Mouse (Mus musculus) central nervous system, embryonic 18 days (tissue): ENCODE results near the gene Olfr460. TPM values are rescaled to one million over a fixed set of nuclear protein-coding genes. Genes with fewer than 3 reads are reported as not detected.

Source experiments
- polyA plus RNA-seq: library from polyadenylated mRNA; depleted of rRNA; stranded (reverse); fragments of >200 nt; gene quantifications from 2 replicates; pipeline ENCODE4 v1.2.3, GENCODE M21; 2012; rRNA removed

Olfr460 gene
- 0.12 and 0.17 TPM in 2 replicates for polyA plus RNA-seq

DNA sequence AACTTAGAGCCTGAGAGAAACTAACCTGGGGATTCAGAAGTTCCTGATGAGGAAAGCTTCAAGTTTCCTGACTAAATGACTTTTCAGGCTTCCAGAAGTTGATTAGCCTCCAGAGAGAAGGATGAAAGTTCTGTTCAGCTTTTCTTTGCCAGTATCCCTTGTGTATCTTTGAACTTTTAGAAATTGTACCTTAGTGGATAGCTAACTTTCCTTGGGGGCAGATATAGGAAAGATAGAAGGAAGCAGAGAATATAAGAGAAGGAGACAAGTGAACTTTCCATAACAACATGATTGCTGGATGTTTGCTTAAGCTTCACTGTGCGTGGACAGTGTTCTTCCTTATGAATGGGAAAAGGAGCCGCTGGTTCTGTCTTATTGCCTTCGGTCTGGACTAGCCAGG lies at the start of gene Olfr460:
Gene Olfr460 (plus strand): TSS at position 301 of the 400 bp plus-strand sequence.

DNA sequence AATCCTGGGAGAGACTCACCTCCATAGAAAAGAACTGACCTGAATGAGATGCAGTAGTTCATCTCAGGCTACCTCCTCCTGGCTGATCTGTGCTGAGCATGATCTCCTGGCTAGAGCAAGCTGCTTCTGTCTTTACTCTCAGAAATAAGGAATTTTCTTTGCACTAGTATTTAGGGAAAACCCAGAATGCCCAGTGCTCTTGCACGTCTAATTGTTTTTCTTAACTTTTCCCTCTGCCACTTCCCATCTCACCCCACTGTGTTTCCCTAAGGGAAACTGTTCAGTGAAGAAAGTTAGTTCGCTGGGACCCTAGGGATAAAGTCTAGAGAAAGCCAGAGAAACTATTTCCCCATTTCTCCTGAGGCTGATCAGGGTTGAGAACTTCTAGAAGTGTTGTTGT lies 14.3 kb upstream of the Olfr460 start, which contains the start of gene Olfr461:
Gene Olfr461 (minus strand): TSS at position 101 of the 400 bp plus-strand sequence.

GRCm38 (mm10) chr6:40585645-40586044 lies 16.4 kb downstream of the Olfr460 start, which contains the start of gene Clec5a:
Clec5a (minus strand) TSS chr6:40585821.

DNA sequence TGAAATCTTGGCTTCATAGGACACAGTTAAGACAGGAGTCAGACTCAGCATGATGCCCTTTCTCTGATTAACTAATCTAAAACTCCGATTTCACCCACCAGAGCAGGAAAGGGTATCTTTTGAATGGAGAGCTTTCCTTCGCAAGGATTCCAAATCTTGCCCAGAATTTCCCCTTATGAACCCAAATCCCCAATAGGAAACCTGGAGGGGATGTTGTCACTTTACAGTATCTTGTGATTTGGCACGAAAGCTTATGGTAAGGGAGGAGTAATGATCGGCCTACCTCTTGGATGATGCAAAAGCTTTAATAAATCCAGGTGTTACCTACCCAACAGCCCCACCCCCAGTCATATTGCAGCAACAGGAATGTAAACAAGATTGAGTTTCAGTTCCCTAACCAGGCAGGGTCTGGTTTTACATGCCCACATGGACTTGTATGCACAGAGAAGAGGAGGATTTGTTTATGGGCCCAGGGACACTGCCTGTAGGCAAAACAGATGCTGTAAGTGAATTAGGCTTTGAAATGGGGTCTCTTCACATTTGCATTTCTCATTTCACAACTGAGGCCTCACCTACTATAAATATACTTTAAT lies 44.1 kb downstream of the Olfr460 start, which contains the start of gene Tas2r138:
Gene Tas2r138 (minus strand): TSS at position 51 of the 593 bp plus-strand sequence.

Other genes starting within 250 kb of the Olfr460 start
- gene Agk, start 244.3 kb upstream of the Olfr460 start, polyA plus RNA-seq = 58.8 and 61.4 TPM in 2 replicates
- 16.3 and 18.1 TPM in 2 replicates for gene E330009J07Rik, start 133.4 kb upstream of the Olfr460 start, polyA plus RNA-seq
- gene Wee2, start 130.4 kb upstream of the Olfr460 start, polyA plus RNA-seq = 0.10 and 0.24 TPM in 2 replicates
- gene Ssbp1, start 98.1 kb upstream of the Olfr460 start, polyA plus RNA-seq = 63.9 and 72.0 TPM in 2 replicates
- 0.15 TPM in 1 of 2 replicates, not detected in the other for gene Tas2r137, start 78.3 kb upstream of the Olfr460 start, polyA plus RNA-seq
- gene Tas2r108, start 76.0 kb upstream of the Olfr460 start, polyA plus RNA-seq = 0.54 and 0.59 TPM in 2 replicates
- not detected in 2 replicates for gene Prss37, start 50.0 kb upstream of the Olfr460 start, polyA plus RNA-seq
- gene Olfr461, start 14.4 kb upstream of the Olfr460 start, polyA plus RNA-seq = not detected in 2 replicates
- 0.40 and 0.56 TPM in 2 replicates for gene Clec5a, start 16.3 kb downstream of the Olfr460 start, polyA plus RNA-seq
- not detected in 2 replicates for gene Tas2r138, start 43.8 kb downstream of the Olfr460 start, polyA plus RNA-seq
- gene Mgam, start 59.3 kb downstream of the Olfr460 start, polyA plus RNA-seq = 0.08 and 0.19 TPM in 2 replicates